Mouse (Mus musculus) erythroid progenitor cell, adult 5-6 weeks (primary cell): ENCODE data around the gene Col6a5. TPM values are rescaled to one million over a fixed set of nuclear protein-coding genes. Genes with fewer than 3 reads are reported as not detected.
"Not testable (repeated sequence)": the region's sequence is repeated elsewhere in the genome, so short reads cannot be mapped to it uniquely, and the experiment has no call there.

ENCODE experiments used
- ATAC-seq: replicated peaks from 2 replicates; pipeline ENCODE4 v1.8.0; 2016; ENCODE audit warnings: moderate number of reproducible peaks, mild to moderate bottlenecking, moderate TSS enrichment, inconsistent platforms; ENCODE audit not compliant: poor library complexity, low FRiP score, severe bottlenecking
- total RNA-seq, 2 experiments: library from RNA; stranded (forward) in 1 of 2; stranded (reverse) in 1 of 2; fragments of 150-400 nt in 1 of 2; fragments of 186-747, 209-891 nt in 1 of 2; gene quantifications; 2 replicates each; pipeline versions ENCODE4 v1.2.3 to v1.2.4; 2015 to 2017; ENCODE audit warnings: low replicate concordance in 2 of 2

The Col6a5 gene
- total RNA-seq, 2 experiments from 2014 or later: not detected

GRCm38 (mm10) chr9:105915186-105915585 lies 45.3 kb downstream of the Col6a5 start:
- no peak for ATAC-seq

DNA sequence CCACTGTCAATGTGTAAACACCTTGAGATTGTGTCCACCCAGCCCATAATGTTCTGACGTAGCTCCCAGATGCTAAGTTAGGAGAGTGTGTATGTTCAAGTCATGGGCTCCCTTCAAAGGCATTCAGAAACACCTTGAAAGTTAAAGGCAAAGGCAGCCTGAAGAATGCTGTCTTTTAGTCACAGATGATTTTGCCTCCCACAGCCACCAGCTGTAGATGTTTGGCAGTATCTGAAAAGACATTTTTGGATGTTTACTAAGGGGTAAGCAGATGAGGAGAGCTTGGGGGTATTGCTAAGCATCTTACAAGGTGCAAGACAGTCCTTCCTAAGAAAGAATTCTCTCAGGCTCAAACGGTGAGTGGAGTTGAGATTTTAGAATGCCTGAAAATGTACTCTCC lies 50.3 kb downstream of the Col6a5 start:
- ATAC-seq: no peak

DNA sequence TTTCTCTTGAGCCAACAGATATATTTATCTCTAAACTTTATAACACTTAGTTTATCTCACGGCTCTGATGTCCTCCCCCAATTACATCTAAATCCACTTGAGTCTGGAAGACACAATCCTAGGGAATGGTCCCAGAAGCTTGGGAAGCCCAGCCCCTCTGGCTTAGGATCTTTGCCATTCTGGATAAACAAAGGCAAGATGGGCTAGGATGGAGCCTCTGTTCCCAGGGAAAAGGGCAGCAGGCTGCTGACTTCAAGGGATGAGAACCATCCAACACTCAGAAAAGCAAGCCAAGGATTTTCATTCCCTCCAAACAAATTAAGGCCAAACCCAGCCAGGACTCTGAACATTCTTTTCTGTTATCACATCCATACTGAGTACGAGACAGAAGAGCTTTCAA lies 51.1 kb downstream of the Col6a5 start:
- no peak for ATAC-seq

- ATAC-seq: no peak
Measured at GRCm38 (mm10) chr9:105907411-105907810, 53.0 kb downstream of the Col6a5 start.

DNA sequence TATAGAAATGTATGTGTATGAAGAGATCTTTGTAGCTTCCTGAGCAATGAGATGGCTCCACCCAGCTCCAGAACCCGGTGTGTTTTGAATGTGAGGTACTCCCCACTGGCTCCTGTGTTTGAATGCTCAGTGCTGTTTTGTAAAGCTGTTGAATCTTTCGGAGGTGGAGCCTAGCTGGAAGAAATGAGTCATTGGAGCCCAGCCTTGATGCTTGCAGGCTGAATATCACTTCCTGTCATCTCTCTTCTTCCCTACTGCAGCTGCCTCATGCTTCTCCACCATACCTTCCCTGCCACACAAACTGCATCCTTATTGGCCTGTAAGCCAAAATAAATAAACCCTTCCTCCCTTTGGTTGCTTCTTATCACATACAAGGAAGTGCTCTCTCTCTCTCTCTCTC lies 72.9 kb downstream of the Col6a5 start:
- no peak for ATAC-seq

GRCm38 (mm10) chr9:105884656-105885430 lies 75.6 kb downstream of the Col6a5 start:
- no peak for ATAC-seq

- ATAC-seq: no peak
Measured at GRCm38 (mm10) chr9:105880743-105881142, 79.7 kb downstream of the Col6a5 start.

- no peak for ATAC-seq
Measured at GRCm38 (mm10) chr9:105878365-105879108, 81.9 kb downstream of the Col6a5 start.

DNA sequence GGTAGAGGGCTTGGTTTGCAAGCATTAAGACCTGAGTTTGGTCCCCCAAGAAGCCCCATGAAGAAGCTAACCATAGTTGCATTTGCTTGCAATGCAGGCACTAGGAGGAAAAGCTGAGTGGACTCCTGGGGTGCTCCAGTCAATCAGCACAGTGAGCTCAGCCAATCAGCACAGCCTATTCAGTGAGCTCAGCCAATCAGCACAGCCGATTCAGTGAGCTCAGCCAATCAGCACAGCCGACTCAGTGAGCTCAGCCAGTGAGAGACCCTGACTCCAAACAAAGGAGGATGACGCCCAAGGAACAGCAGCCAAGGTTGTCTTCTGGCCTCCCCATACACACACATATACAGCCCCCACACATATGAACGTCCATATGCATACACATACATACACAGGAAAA lies 84.3 kb downstream of the Col6a5 start:
- ATAC-seq: no peak

GRCm38 (mm10) chr9:105871643-105872042 lies 88.8 kb downstream of the Col6a5 start:
- no peak for ATAC-seq

DNA sequence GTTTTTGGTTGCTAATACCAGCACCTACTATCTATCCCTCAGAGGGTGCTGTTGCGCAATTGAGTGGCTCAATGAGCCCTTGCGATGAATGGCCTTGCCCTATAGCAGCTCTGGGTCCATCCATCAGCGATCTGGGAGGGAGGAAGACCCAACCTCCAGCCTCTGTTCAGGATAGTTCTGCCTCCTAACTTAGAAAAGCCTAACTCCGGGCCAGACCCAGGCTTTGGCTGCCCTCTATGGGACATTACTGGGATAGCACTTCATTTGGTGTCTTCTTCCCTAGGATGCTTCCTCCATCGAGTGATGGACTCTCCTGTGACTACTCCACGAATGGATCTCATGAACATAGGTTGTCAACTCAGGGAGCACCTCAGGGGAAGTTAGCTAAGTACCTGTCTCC lies 102.7 kb downstream of the Col6a5 start:
- no peak for ATAC-seq

DNA sequence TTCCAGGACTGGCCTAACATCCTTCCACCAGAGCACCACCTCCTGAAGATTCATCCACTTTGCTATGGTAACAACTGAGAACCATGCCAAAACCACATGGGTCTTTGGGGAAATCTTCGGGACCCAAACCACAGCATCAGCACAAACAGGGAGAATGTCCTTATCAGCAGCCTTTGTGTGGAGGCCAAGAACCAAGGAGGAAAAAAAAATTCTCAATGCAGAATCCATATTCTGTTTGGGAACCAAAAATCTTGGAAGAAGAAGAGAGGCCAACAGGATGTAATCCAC lies 107.7 kb downstream of the Col6a5 start:
- no peak for ATAC-seq

GRCm38 (mm10) chr9:105852015-105852777 lies 108.2 kb downstream of the Col6a5 start:
- no peak for ATAC-seq

DNA sequence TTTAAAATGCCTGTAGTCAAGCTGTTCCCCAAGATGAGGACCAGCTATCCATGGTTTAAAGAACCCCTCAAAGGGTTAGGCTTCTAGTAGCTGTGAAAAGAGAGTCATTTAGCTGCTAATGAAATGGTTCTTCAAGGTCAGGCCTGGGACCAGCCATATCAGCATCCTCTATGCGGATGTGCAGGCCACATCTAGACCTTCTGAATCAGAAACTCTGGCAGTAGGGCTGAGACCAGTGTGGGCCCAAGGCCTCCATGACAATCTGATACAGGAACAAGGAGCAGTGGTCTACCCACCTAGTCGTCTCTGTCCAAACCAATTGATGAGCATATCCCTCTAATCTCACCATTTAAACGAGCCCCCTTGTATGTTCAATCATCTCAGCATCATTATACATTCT lies 109.4 kb downstream of the Col6a5 start:
- ATAC-seq: no peak

- ATAC-seq: no peak
Measured at GRCm38 (mm10) chr9:105848396-105848795, 112.0 kb downstream of the Col6a5 start.

- ATAC-seq: no peak
Measured at GRCm38 (mm10) chr9:105847261-105847660, 113.2 kb downstream of the Col6a5 start.

GRCm38 (mm10) chr9:105841386-105841785 lies 119.1 kb downstream of the Col6a5 start:
- ATAC-seq: not testable (repeated sequence)

DNA sequence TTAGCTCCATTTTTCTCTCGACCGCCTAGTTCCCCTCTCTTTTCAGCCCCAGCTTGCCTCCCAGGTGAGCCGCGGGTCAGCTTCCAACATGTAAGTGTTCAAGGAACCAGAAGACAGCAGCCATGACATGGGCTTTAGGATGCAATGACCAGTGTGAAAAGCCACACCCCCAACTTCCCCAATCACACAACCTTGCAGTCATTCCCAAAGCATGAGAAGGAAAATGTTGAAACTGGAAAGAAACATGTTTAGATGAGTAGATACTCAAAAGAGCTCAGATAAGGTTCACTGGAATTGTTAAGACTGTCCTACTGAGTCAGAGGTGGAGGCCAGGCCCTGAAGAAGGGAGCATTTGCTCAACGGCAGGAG lies 121.3 kb downstream of the Col6a5 start:
- ATAC-seq: no peak

GRCm38 (mm10) chr9:105838396-105839146 lies 121.9 kb downstream of the Col6a5 start:
- ATAC-seq: no peak

DNA sequence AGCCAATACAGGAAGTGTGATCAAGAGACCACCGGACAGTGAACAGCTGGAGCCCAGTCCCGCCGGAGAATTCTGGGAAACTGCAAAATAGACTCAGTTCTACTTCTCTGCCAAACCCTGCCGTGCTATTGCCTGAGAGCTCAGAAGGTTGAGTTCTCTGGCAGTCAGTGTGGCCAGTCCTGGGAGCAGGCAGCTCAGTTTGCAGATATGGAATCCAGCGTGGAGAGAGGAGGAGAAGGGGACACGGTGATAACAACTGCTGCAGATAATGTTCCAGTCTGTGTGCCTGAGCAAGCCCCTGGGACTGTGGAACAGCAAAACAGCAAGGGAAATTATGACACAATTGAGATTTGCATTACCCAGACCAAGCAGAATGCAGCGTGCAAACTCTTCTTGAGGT lies 124.9 kb downstream of the Col6a5 start:
- ATAC-seq: no peak
